8 mouse cellular contexts compared by ENCODE assay signal in the genomic region with DNA sequence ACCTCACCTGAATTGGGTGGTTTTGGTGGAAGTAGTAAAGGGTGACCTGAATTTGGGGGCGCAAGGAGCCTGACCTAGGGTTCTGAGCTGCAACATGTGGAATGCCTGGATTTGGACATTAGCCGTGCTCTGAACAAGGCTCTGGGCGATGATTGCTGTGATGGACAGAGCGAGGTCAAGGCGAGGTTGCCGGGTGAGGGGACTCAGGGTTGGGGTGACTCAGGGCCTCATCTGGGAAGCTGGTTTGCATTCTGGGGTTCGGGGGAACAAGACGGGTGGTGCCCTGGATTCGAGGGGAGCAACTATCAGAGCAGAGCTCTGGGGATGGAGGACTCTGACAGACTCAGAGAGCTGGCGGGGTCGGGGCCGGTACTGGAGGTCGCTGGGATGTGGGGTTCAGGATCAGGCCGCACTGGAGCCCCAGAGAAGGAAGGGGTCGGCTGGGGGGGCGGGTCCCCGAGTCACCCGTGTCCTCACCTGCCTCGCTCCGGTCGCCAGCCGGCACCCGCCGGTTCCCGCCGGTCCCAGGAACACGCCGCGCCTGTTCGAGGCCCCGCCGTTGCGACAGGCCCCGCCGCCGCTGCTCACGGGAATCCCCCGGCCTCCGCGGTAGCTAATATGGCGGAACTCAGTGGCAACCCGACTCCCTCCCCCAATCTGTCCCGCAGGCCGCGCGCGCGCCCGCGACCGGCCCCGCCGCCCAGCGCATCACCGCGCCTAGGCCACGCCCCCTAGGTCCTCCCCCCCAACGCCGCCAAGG. TPM values are rescaled to one million over a fixed set of nuclear protein-coding genes. Genes with fewer than 3 reads are reported as not detected.
DNase-seq lines count a peak whose midpoint lies in the region; ATAC-seq and TF ChIP-seq lines count a peak whose summit lies in the region.

TSS of gene Fzr1 (minus strand) at position 724 of the 760 bp plus-strand sequence.

- H3K27me3 ChIP-seq in ES-Bruce4 (ENCODE audit: control insufficient read depth, insufficient read depth, low read length, poor library complexity, severe bottlenecking), result no peaks in the 10 kb centered on the region
- no peaks in the 10 kb centered on the region for H3K27me3 ChIP-seq in limb, embryonic 14.5 days (ENCODE audit: control insufficient read depth, insufficient read depth, low read length)
- no peaks in the 10 kb centered on the region for H3K27me3 ChIP-seq in small intestine, adult 2 months (ENCODE audit: control insufficient read depth, insufficient read depth, low read length)

- WGBS in limb, embryonic 14.5 days, result under 1% methylated on average over 24 of the region's 59 CpGs
- WGBS in small intestine, adult 2 months, result 1% methylated on average over 57 of the region's 59 CpGs

- intact Hi-C loops in heart, postnatal 36 days (cut with DNase I), result no loop called here

- no peak for TF ChIP-seq EP300 in ES-Bruce4 (IDR thresholded peaks at IDR 0.05; ENCODE audit: insufficient read depth, low read depth, low read length)

- peak within 1 kb of the TSS; percentile 85 for H3K4me2 ChIP-seq in limb, embryonic 14.5 days (replicated peaks; ENCODE audit: low read depth, low read length, severe bottlenecking)

- peak within 1 kb of the TSS; percentile 93 for H3K9ac ChIP-seq in ES-Bruce4 (ENCODE audit: low read depth, poor library complexity, severe bottlenecking)
- peak within 1 kb of the TSS; percentile 89 for H3K9ac ChIP-seq in limb, embryonic 14.5 days (ENCODE audit: low read depth, low read length, severe bottlenecking)

- no peaks in the 10 kb centered on the region for H3K36me3 ChIP-seq in ES-Bruce4 (ENCODE audit: control insufficient read depth, insufficient read depth, low read length, poor library complexity, severe bottlenecking)
- peaks cover 20% of the 10 kb centered on the region for H3K36me3 ChIP-seq in limb, embryonic 14.5 days (ENCODE audit: control insufficient read depth, insufficient read depth, low read length)
- H3K36me3 ChIP-seq in small intestine, adult 2 months (ENCODE audit: control insufficient read depth, insufficient read depth, low read length), result peaks cover 7% of the 10 kb centered on the region

- 0 out of 2 replicates have a peak, but pooled peaks have one; percentile 15 for ATAC-seq in frontal cortex, adult (ENCODE audit: low TSS enrichment)
- ATAC-seq in erythroid progenitor cell, adult 5-6 weeks (replicated peaks; ENCODE audit: low FRiP score, poor library complexity, severe bottlenecking), result no peak
- peak; percentile 20 for ATAC-seq in limb, embryonic 14.5 days (ENCODE audit: low FRiP score, low read depth)

- peak within 1 kb of the TSS; percentile 97 for H3K4me3 ChIP-seq in ES-Bruce4 (ENCODE audit: low read depth, low read length)
- peak within 1 kb of the TSS; percentile 89 for H3K4me3 ChIP-seq in limb, embryonic 14.5 days (replicated peaks; ENCODE audit: low read length)
- peak within 1 kb of the TSS; percentile 86 for H3K4me3 ChIP-seq in small intestine, adult 2 months (ENCODE audit: low read depth, low read length)

- TF ChIP-seq CTCF in ES-Bruce4 (IDR thresholded peaks at IDR 0.05; ENCODE audit: low read depth, low read length), result no peak
- no peak for TF ChIP-seq CTCF in small intestine, adult 2 months (IDR thresholded peaks at IDR 0.05; ENCODE audit: extremely low read depth, insufficient read length, insufficient replicate concordance, low read depth, low read length)

- peak within 1 kb of the TSS; percentile 58 for H3K27ac ChIP-seq in ES-Bruce4 (ENCODE audit: insufficient read depth, low read length)
- H3K27ac ChIP-seq in limb, embryonic 14.5 days (replicated peaks; ENCODE audit: low read depth, low read length), result peak within 1 kb of the TSS; percentile 55; the same call in 1 of the 2 replicates
- H3K27ac ChIP-seq in small intestine, adult 2 months (ENCODE audit: insufficient read depth, low read depth, low read length), result peak within 1 kb of the TSS; percentile 18

- no peaks in the 10 kb centered on the region for H3K9me3 ChIP-seq in ES-Bruce4 (replicated peaks; ENCODE audit: control insufficient read depth, insufficient read depth, low read length, poor library complexity, severe bottlenecking)
- H3K9me3 ChIP-seq in limb, embryonic 14.5 days (ENCODE audit: control insufficient read depth, low read length), result no peaks in the 10 kb centered on the region

- no peak for TF ChIP-seq POLR2A in ES-Bruce4 (IDR thresholded peaks at IDR 0.05; ENCODE audit: insufficient read depth, low read length)
- 0 out of 2 replicates have a peak, but pooled peaks have one; percentile 51 for TF ChIP-seq POLR2A in limb, embryonic 14.5 days (IDR thresholded peaks at IDR 0.05; ENCODE audit: borderline replicate concordance, extremely low read depth, insufficient read depth, insufficient read length)
- peak; percentile 74 for TF ChIP-seq POLR2A in small intestine, adult 2 months (IDR thresholded peaks at IDR 0.05; ENCODE audit: low read depth, low read length)

- DNase-seq in frontal cortex, postnatal 25 days (ENCODE audit: low spot score in 2 of 2), result no peak
- peak in 1 of 2 experiments; percentile 36 for DNase-seq in heart, postnatal 36 days
- DNase-seq in limb, embryonic 14.5 days (ENCODE audit: low spot score), result peak; percentile 29
- no peak for DNase-seq in cerebellum, adult 18-20 months

- H3K4me1 ChIP-seq in ES-Bruce4 (ENCODE audit: control insufficient read depth, insufficient read depth, low read length), result no peaks in the 10 kb centered on the region
- H3K4me1 ChIP-seq in limb, embryonic 14.5 days (ENCODE audit: control insufficient read depth, insufficient read depth, low read length), result peaks cover 15% of the 10 kb centered on the region
- H3K4me1 ChIP-seq in small intestine, adult 2 months (ENCODE audit: control insufficient read depth, insufficient read depth, insufficient read length, low read length), result peaks cover 21% of the 10 kb centered on the region; the same call in 1 of the 2 replicates

RNA-seq across cellular contexts. Expression of gene Fzr1, which starts in this region (rescaled TPM):
- polyA plus RNA-seq in ES-Bruce4 (2011; ENCODE audit: insufficient read depth, insufficient read length, low read depth, missing spikeins), result 47.8 and 51.4 TPM in 2 replicates
- 235 and 246 TPM in 2 replicates for total RNA-seq in erythroid progenitor cell, adult 5-6 weeks (2015; ENCODE audit: low replicate concordance)
- 247 and 266 TPM in 2 replicates for total RNA-seq in erythroid progenitor cell, adult 5-6 weeks (2017; ENCODE audit: low replicate concordance)
- total RNA-seq in heart, postnatal 36 days (2021), result 10 to 100 TPM; 27.8 to 29.4 TPM
- 109 and 142 TPM in 2 replicates for polyA plus RNA-seq in limb, embryonic 14.5 days (2012; rRNA removed)
- 92.8 and 95.5 TPM in 2 replicates for polyA plus RNA-seq in limb, embryonic 14.5 days (2014; fragmentation: Nextera tagmentation; extraction: Ambion mirVana)
- polyA plus RNA-seq in small intestine, adult 2 months (2012; rRNA removed), result 70.5 and 132 TPM in 2 replicates

Comparison
In these comparisons a context has a peak if more than half of its experiments do, and no peak if none do; other contexts are left out.
1. RNA of gene Fzr1 (total RNA-seq): 235 to 266 TPM in erythroid progenitor cell, adult 5-6 weeks; 27.8 to 29.4 TPM in heart, postnatal 36 days; every median in the first group is over 4 times any median in the second.
2. Peak in every context shown above with its lines, with median percentiles within 50 percentile points of each other: H3K27ac ChIP-seq and H3K4me3 ChIP-seq.